Mouse (Mus musculus): ENCODE measurements around the gene Magi1. TPM values are rescaled to one million over a fixed set of nuclear protein-coding genes. Genes with fewer than 3 reads are reported as not detected.

Gene Magi1
- polyA plus RNA-seq, 1 experiment from 2014 or later: 9.8 TPM

DNA sequence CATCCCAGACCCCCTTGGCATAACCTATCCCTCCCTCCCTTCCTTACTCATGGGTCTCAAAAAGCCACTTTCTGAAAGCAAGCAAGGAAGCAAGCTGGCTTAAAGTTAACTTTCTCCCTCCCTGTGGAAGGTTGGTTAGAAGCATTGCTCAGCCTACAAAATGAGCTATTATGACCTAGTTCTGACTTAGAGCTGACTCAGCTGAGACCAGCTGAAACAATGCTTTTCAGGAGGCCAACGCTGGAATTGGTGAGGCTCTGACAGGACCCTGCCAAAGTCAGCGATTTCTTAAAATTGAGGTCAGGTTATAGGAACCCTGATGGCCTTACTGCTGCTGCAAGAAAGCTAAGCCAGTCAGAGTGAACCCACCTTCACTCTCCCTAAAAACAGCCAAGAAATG lies 386.2 kb downstream of the Magi1 start:
- Histone ChIP-seq H3K27ac (no peak overlapping the region), H3K9me3 (no peaks in the 10 kb centered on the region), H3K9ac (no peak overlapping the region), H3K4me2 (no peak overlapping the region), H3K4me3 (replicated peaks) (no peak overlapping the region), H3K4me1 (no peaks in the 10 kb centered on the region), H3K36me3 (no peaks in the 10 kb centered on the region), H3K27me3 (replicated peaks) (no peaks in the 10 kb centered on the region)
- 75% methylated on average over 2 of the region's 2 CpGs for WGBS
- ATAC-seq (ENCODE audit: insufficient read depth, low FRiP score, low read depth): no peak

DNA sequence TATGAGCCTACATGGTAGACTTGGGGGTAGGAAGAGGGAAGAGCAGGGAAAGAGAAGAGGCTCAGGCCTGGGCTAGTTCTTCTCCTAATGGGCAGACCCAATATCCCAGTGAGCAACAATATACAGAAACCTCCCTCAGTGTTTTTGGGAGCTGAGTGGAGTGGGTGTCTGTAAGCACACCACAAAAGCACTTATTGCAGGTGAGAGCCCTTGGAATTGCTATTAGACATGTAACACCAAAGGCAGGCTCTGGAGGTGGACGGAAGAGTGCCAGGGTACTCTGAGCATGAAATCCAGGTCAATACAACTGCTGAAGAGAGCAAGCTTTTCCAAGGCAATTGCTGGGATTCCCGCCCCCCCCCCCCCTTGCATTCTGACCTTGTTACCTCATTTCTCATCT lies 388.0 kb downstream of the Magi1 start:
- Histone ChIP-seq H3K36me3 (no peaks in the 10 kb centered on the region), H3K9me3 (no peaks in the 10 kb centered on the region), H3K27me3 (replicated peaks) (no peaks in the 10 kb centered on the region), H3K4me1 (no peaks in the 10 kb centered on the region), H3K4me2 (no peak overlapping the region), H3K4me3 (replicated peaks) (no peak overlapping the region), H3K27ac (no peak overlapping the region), H3K9ac (no peak overlapping the region)
- ATAC-seq (ENCODE audit: insufficient read depth, low FRiP score, low read depth): no peak
- WGBS: 76% methylated on average over 2 of the region's 2 CpGs

DNA sequence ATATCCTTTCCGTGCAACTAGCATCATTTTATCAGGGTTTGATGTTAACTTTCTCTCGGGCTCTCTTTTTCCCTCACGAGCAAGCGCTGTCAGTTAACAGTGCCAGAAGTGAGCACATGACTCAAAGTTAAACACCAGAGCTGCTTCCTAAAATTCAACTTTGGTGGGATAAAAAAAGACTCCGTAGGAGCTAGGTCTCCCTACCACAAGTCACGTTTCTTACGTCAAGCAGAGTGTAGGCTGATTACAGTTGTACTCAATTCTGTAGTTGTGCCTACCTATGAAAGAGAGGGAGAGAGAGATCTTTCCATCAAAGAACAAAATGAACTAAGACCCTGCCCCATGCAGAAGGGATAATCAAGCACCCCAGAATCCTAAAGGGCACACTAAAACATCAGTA lies 389.8 kb downstream of the Magi1 start:
- no peaks in the 10 kb centered on the region for H3K9me3 ChIP-seq
- no peak overlapping the region for H3K4me2 ChIP-seq
- H3K36me3 ChIP-seq: no peaks in the 10 kb centered on the region
- no peak overlapping the region for H3K27ac ChIP-seq
- H3K27me3 ChIP-seq (replicated peaks): no peaks in the 10 kb centered on the region
- no peak overlapping the region for H3K9ac ChIP-seq
- no peaks in the 10 kb centered on the region for H3K4me1 ChIP-seq
- no peak for ATAC-seq (ENCODE audit: insufficient read depth, low FRiP score, low read depth)
- H3K4me3 ChIP-seq (replicated peaks): no peak overlapping the region
- WGBS: 56% methylated on average over 7 of the region's 7 CpGs

GRCm38 (mm10) chr6:93892922-93893321 lies 390.8 kb downstream of the Magi1 start:
- H3K27ac ChIP-seq: no peak overlapping the region
- no peaks in the 10 kb centered on the region for H3K9me3 ChIP-seq
- ATAC-seq (ENCODE audit: insufficient read depth, low FRiP score, low read depth): no peak
- no peaks in the 10 kb centered on the region for H3K36me3 ChIP-seq
- H3K9ac ChIP-seq: no peak overlapping the region
- WGBS: 43% methylated on average over 5 of the region's 5 CpGs
- no peaks in the 10 kb centered on the region for H3K4me1 ChIP-seq
- no peak overlapping the region for H3K4me3 ChIP-seq (replicated peaks)
- no peak overlapping the region for H3K4me2 ChIP-seq
- no peaks in the 10 kb centered on the region for H3K27me3 ChIP-seq (replicated peaks)

GRCm38 (mm10) chr6:93890011-93890410 lies 393.7 kb downstream of the Magi1 start:
- no peak overlapping the region for H3K4me3 ChIP-seq (replicated peaks)
- H3K4me2 ChIP-seq: no peak overlapping the region
- WGBS: 90% methylated on average over 3 of the region's 3 CpGs
- ATAC-seq (ENCODE audit: insufficient read depth, low FRiP score, low read depth): no peak
- no peak overlapping the region for H3K9ac ChIP-seq
- H3K9me3 ChIP-seq: no peaks in the 10 kb centered on the region
- H3K36me3 ChIP-seq: no peaks in the 10 kb centered on the region
- H3K27ac ChIP-seq: no peak overlapping the region
- H3K27me3 ChIP-seq (replicated peaks): no peaks in the 10 kb centered on the region
- H3K4me1 ChIP-seq: no peaks in the 10 kb centered on the region

DNA sequence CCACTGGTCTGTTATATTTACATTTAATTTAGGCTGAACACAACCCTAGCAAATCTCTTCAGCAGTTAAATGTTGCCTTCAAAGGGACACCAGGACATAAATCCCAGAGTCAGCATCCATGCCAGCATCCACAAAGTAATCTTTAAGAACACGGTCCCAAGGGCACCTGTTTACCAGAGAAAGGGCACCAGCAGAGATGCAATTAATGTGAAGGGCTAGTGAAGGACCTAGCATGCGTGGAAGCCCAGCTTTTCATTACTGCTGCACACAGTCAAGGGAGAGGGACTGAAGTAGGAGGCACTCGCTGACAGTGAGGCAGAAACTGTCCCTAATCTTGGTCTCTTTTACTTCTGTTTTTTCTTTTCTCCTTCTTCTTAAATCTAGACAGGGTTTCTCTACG lies 406.4 kb downstream of the Magi1 start:
- no peak for ATAC-seq (ENCODE audit: insufficient read depth, low FRiP score, low read depth)
- no peak overlapping the region for H3K27ac ChIP-seq

DNA sequence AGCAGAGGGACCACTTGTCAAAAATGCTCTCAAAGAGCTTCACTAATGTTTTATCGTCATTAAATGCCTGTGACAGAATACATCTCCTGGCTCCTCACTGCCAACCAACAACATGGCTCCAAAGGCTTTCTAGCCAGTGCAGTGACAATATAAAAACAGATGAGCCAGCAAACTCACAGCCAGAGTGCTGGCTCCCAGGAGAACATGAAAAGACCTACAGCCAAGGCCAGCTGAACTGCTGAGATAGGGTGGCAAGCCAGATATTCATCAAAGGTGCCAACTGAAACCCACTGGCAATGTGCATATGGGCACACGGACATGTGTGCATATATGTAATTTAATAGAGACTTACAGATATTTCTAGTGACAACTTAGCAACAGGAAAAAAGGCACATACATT lies 408.8 kb downstream of the Magi1 start:
- H3K4me1 ChIP-seq: no peaks in the 10 kb centered on the region
- H3K36me3 ChIP-seq: no peaks in the 10 kb centered on the region
- no peak overlapping the region for H3K4me2 ChIP-seq
- no peak overlapping the region for H3K4me3 ChIP-seq (replicated peaks)
- no peak for ATAC-seq (ENCODE audit: insufficient read depth, low FRiP score, low read depth)
- H3K9ac ChIP-seq: no peak overlapping the region
- no peak overlapping the region for H3K27ac ChIP-seq
- 80% methylated on average over 2 of the region's 2 CpGs for WGBS
- H3K27me3 ChIP-seq (replicated peaks): no peaks in the 10 kb centered on the region
- no peaks in the 10 kb centered on the region for H3K9me3 ChIP-seq

More for the DNA sequence above, 406.4 kb downstream of the Magi1 start:
- no peak overlapping the region for H3K9ac ChIP-seq
- no peaks in the 10 kb centered on the region for H3K4me1 ChIP-seq
- no peaks in the 10 kb centered on the region for H3K27me3 ChIP-seq (replicated peaks)
- WGBS: 74% methylated on average over 4 of the region's 4 CpGs
- H3K9me3 ChIP-seq: no peaks in the 10 kb centered on the region
- no peak overlapping the region for H3K4me2 ChIP-seq
- H3K36me3 ChIP-seq: no peaks in the 10 kb centered on the region
- H3K4me3 ChIP-seq (replicated peaks): no peak overlapping the region

GRCm38 (mm10) chr6:93874376-93874775 lies 409.3 kb downstream of the Magi1 start:
- Histone ChIP-seq H3K36me3 (no peaks in the 10 kb centered on the region), H3K4me2 (no peak overlapping the region), H3K27me3 (replicated peaks) (no peaks in the 10 kb centered on the region), H3K9me3 (no peaks in the 10 kb centered on the region), H3K9ac (no peak overlapping the region), H3K4me1 (no peaks in the 10 kb centered on the region), H3K27ac (no peak overlapping the region), H3K4me3 (replicated peaks) (no peak overlapping the region)
- no peak for ATAC-seq (ENCODE audit: insufficient read depth, low FRiP score, low read depth)
- 83% methylated on average over 2 of the region's 2 CpGs for WGBS

DNA sequence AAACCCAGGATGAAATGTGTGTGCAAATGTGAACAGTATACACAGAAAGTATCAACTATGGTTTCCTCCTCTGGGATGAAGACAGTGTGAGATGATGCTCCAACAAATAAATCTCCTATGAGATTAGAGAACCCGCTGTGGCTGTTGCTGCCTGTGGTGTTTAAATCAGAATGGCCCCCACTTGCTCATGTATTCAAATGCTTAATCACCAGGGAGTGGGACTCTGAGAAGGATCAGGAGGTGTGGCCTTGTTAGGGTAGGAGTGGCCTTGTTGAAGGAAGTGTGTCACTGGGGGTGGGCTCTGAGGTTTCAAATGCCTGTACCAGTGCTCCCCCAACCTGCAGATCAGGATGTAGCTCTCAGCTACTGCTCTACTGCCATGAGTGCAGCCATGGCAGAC lies 410.2 kb downstream of the Magi1 start:
- no peaks in the 10 kb centered on the region for H3K4me1 ChIP-seq
- no peak for ATAC-seq (ENCODE audit: insufficient read depth, low FRiP score, low read depth)
- no peaks in the 10 kb centered on the region for H3K27me3 ChIP-seq (replicated peaks)
- H3K36me3 ChIP-seq: no peaks in the 10 kb centered on the region
- H3K9ac ChIP-seq: no peak overlapping the region
- no peak overlapping the region for H3K4me2 ChIP-seq
- H3K4me3 ChIP-seq (replicated peaks): no peak overlapping the region
- no peaks in the 10 kb centered on the region for H3K9me3 ChIP-seq
- 85% methylated on average over 1 of the region's 1 CpGs for WGBS
- H3K27ac ChIP-seq: no peak overlapping the region

DNA sequence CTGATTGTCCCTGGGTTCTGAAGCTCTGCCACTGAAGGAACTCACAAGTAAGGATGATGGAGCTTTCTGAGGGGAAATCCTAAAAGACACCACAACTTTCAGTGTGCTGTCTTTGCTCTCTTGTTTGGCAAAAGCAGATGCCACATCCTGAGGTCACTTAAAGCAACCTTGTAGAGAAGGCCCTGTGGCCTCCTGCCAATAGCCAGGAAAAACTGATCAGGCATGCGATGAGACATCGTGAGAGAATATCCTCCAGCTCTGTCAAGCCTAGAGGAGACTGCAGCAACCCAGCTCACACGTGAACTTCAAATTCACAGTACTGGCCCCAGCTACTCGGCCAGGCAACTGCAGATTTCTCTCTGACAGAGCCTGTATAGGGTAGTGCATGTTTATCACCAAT lies 412.2 kb downstream of the Magi1 start:
- WGBS: 74% methylated on average over 4 of the region's 4 CpGs
- H3K27ac ChIP-seq: no peak overlapping the region
- H3K9me3 ChIP-seq: no peaks in the 10 kb centered on the region
- H3K9ac ChIP-seq: no peak overlapping the region
- no peaks in the 10 kb centered on the region for H3K4me1 ChIP-seq
- H3K36me3 ChIP-seq: no peaks in the 10 kb centered on the region
- H3K4me3 ChIP-seq (replicated peaks): no peak overlapping the region
- ATAC-seq (ENCODE audit: insufficient read depth, low FRiP score, low read depth): no peak
- no peaks in the 10 kb centered on the region for H3K27me3 ChIP-seq (replicated peaks)
- no peak overlapping the region for H3K4me2 ChIP-seq

DNA sequence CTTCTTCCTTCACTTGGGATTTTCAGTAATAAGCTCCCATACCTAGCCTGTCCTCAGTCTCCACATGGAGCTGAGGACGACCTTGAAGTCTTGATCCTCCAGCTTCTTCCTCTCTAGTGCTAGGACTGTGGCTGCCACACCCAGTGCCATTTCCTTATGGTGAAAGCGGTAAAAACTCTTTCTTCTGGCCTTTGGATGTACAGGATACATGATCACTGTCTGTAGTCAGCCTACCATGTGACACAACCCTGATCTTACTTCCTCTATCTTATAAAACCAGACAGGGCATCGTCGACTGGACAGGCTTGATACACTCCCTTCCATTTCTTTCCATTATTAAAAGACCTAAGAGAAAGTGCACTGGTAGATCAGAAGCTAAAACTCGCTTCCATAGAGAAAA lies 413.7 kb downstream of the Magi1 start:
- Histone ChIP-seq H3K9me3 (no peaks in the 10 kb centered on the region), H3K36me3 (no peaks in the 10 kb centered on the region), H3K4me3 (replicated peaks) (no peak overlapping the region), H3K27ac (no peak overlapping the region), H3K9ac (no peak overlapping the region), H3K4me1 (no peaks in the 10 kb centered on the region), H3K4me2 (no peak overlapping the region), H3K27me3 (replicated peaks) (no peaks in the 10 kb centered on the region)
- WGBS: 54% methylated on average over 5 of the region's 5 CpGs
- no peak for ATAC-seq (ENCODE audit: insufficient read depth, low FRiP score, low read depth)

DNA sequence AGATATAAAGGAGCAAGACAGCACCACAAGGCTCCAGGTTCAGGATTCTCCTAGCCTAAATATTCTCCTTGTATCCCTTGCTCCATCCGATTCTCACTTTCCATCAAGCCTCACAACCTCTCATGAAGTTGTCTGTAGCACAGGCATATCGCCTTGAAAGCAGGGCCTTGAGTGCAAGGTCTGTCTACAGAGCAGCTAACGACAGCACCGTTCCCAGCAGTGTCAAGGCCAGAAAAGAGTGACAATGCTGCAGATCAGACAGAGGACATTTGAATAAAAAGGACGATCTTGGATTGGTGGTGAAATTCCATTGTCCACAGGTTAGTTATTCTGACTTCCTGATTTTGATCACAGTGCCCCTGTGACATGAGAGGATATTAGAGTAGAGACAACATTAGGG lies 421.5 kb downstream of the Magi1 start:
- H3K4me1 ChIP-seq: no peaks in the 10 kb centered on the region
- H3K4me2 ChIP-seq: no peak overlapping the region
- no peak for ATAC-seq (ENCODE audit: insufficient read depth, low FRiP score, low read depth)
- H3K4me3 ChIP-seq (replicated peaks): no peak overlapping the region
- no peaks in the 10 kb centered on the region for H3K36me3 ChIP-seq
- H3K27me3 ChIP-seq (replicated peaks): no peaks in the 10 kb centered on the region
- H3K9me3 ChIP-seq: no peaks in the 10 kb centered on the region
- H3K27ac ChIP-seq: no peak overlapping the region
- 82% methylated on average over 5 of the region's 5 CpGs for WGBS
- H3K9ac ChIP-seq: no peak overlapping the region

- Histone ChIP-seq H3K4me2 (no peak overlapping the region), H3K9me3 (no peaks in the 10 kb centered on the region), H3K27ac (no peak overlapping the region), H3K27me3 (replicated peaks) (no peaks in the 10 kb centered on the region), H3K4me3 (replicated peaks) (no peak overlapping the region), H3K4me1 (0 out of 2 replicates have a peak, but pooled peaks cover 5% of the 10 kb centered on the region), H3K36me3 (no peaks in the 10 kb centered on the region), H3K9ac (no peak overlapping the region)
- no peak for ATAC-seq (ENCODE audit: insufficient read depth, low FRiP score, low read depth)
- 37% methylated on average over 1 of the region's 1 CpGs for WGBS
Measured at GRCm38 (mm10) chr6:93856783-93857182, 426.9 kb downstream of the Magi1 start.
